Mouse (Mus musculus) lung, adult 2 months (tissue): ENCODE measurements at regions not wholly inside any gene's neighbourhood (a gene's known extent, or its start where the extent isn't known, plus 50 kb on each side); places are given as distances from the start of the nearest gene placed in this dataset.
A peak's percentile ranks its signal among the peaks of the same experiment; 100 is the strongest.

Experiments used
- CTCF ChIP-seq: fragments of 200-500 bp; IDR thresholded peaks from 2 replicates; pipeline ENCODE4 v1.5.1; 2011; ENCODE audit warnings: mild to moderate bottlenecking, low read length, control low read depth; ENCODE audit not compliant: insufficient read depth
- POLR2A ChIP-seq: fragments of 200-500 bp; IDR thresholded peaks from 2 replicates; pipeline ENCODE4 v1.6.1; 2011; ENCODE audit warnings: low read depth, mild to moderate bottlenecking, control low read depth, low read length, borderline replicate concordance; ENCODE audit errors: extremely low read depth

GRCm38 (mm10) chr5:74126015-74126896, 58.0 kb upstream of the Usp46 start:
- TF ChIP-seq POLR2A (0 out of 2 replicates have a peak, but pooled peaks have one; percentile 16), CTCF (no peak)
